In genomic region chr5:136517510-136517909, GRCm38 (mm10) we compare ENCODE assay signal across 25 mouse cellular contexts.
"Had no signal": no experiment of that assay in that cellular context is flagged by ENCODE, and none has a peak within 500 bp of the region (broad histone marks: within the 10 kb centered on the region; RNA-seq: fewer than 3 reads in every experiment).

No protein-coding gene starts in this region.

- H3K4me3 ChIP-seq: gastrocnemius, adult 2 months; heart, embryonic 13.5 days; heart, embryonic 15.5 days; hindbrain, embryonic 10.5 days; hindbrain, embryonic 12.5 days; intestine, embryonic 15.5 days; layer of hippocampus, adult 2 months; left cerebral cortex, adult 2 months; limb, embryonic 10.5 days; limb, embryonic 12.5 days; liver, embryonic 13.5 days had no signal

- H3K9me3 ChIP-seq: heart, embryonic 13.5 days; heart, embryonic 15.5 days; hindbrain, embryonic 10.5 days; hindbrain, embryonic 12.5 days; intestine, embryonic 15.5 days; limb, embryonic 10.5 days; limb, embryonic 12.5 days; liver, embryonic 13.5 days had no signal

- H3K36me3 ChIP-seq: heart, embryonic 15.5 days; hindbrain, embryonic 12.5 days; intestine, embryonic 15.5 days; limb, embryonic 12.5 days; liver, embryonic 13.5 days had no signal

- DNase-seq: gastrocnemius, adult 2 months; gastrocnemius, postnatal 10 days; gastrocnemius, postnatal 25 days; heart, adult 18-20 months; heart, postnatal 14 days; heart, postnatal 36 days; kidney, adult 18-20 months; kidney, postnatal 10 days; kidney, postnatal 25 days; kidney, postnatal 4 days; liver; liver, embryonic 13.5 days had no signal

- ATAC-seq: hindbrain, embryonic 16.5 days; inflammation-experienced regulatory T-cells, adult 6 months; intestine, embryonic 15.5 days; intestine, postnatal 0 days had no signal

- H3K27me3 ChIP-seq: heart, embryonic 13.5 days; heart, embryonic 15.5 days; hindbrain, embryonic 12.5 days; intestine, embryonic 15.5 days; limb, embryonic 12.5 days; liver, embryonic 13.5 days had no signal

- H3K27ac ChIP-seq: gastrocnemius, adult 2 months; heart, embryonic 13.5 days; heart, embryonic 15.5 days; hindbrain, embryonic 10.5 days; hindbrain, embryonic 12.5 days; hindbrain, embryonic 14.5 days; intestine, embryonic 15.5 days; layer of hippocampus, adult 2 months; limb, embryonic 10.5 days; limb, embryonic 12.5 days; liver, embryonic 13.5 days had no signal

- H3K9ac ChIP-seq: heart, embryonic 13.5 days; heart, embryonic 15.5 days; hindbrain, embryonic 12.5 days; hindbrain, embryonic 14.5 days; intestine, embryonic 15.5 days; limb, embryonic 12.5 days; liver, embryonic 13.5 days had no signal
